Mouse (Mus musculus): ENCODE data around the gene Boc. TPM values are rescaled to one million over a fixed set of nuclear protein-coding genes. Genes with fewer than 3 reads are reported as not detected.

The Boc gene
- polyA plus RNA-seq, 1 experiment from 2014 or later = 4.7 TPM

GRCm38 (mm10) chr16:44508772-44509171 is 49.9 kb downstream of the Boc start:
- Histone ChIP-seq H3K9ac (ENCODE audit: low read depth, low read length) (no peak overlapping the region), H3K4me1 (replicated peaks; ENCODE audit: control insufficient read depth, insufficient read depth, low read length) (no peaks in the 10 kb centered on the region), H3K27me3 (replicated peaks; ENCODE audit: control insufficient read depth, insufficient read depth, low read length) (no peaks in the 10 kb centered on the region), H3K27ac (ENCODE audit: low read depth, low read length) (no peak overlapping the region), H3K36me3 (ENCODE audit: control insufficient read depth, insufficient read depth, low read length) (no peaks in the 10 kb centered on the region), H3K4me3 (ENCODE audit: low read depth, low read length) (no peak overlapping the region), H3K4me2 (no peak overlapping the region), H3K9me3 (ENCODE audit: control insufficient read depth, low read length) (no peaks in the 10 kb centered on the region)
- DNase-seq (ENCODE audit: low spot score) = no peak
- WGBS = 82% methylated on average over 13 of the region's 13 CpGs
- ATAC-seq (replicated peaks; ENCODE audit: low FRiP score) = no peak

GRCm38 (mm10) chr16:44508025-44508424 is 50.7 kb downstream of the Boc start:
- no peak overlapping the region for H3K27ac ChIP-seq (ENCODE audit: low read depth, low read length)
- H3K27me3 ChIP-seq (replicated peaks; ENCODE audit: control insufficient read depth, insufficient read depth, low read length) = no peaks in the 10 kb centered on the region
- H3K9ac ChIP-seq (ENCODE audit: low read depth, low read length) = no peak overlapping the region
- 53% methylated on average over 5 of the region's 5 CpGs for WGBS
- ATAC-seq (replicated peaks; ENCODE audit: low FRiP score) = no peak
- DNase-seq (ENCODE audit: low spot score) = no peak
- no peaks in the 10 kb centered on the region for H3K4me1 ChIP-seq (replicated peaks; ENCODE audit: control insufficient read depth, insufficient read depth, low read length)
- no peak overlapping the region for H3K4me3 ChIP-seq (ENCODE audit: low read depth, low read length)
- H3K36me3 ChIP-seq (ENCODE audit: control insufficient read depth, insufficient read depth, low read length) = no peaks in the 10 kb centered on the region
- H3K4me2 ChIP-seq = no peak overlapping the region
- H3K9me3 ChIP-seq (ENCODE audit: control insufficient read depth, low read length) = no peaks in the 10 kb centered on the region

GRCm38 (mm10) chr16:44507027-44507929 is 51.4 kb downstream of the Boc start:
- Histone ChIP-seq H3K27me3 (replicated peaks; ENCODE audit: control insufficient read depth, insufficient read depth, low read length) (no peaks in the 10 kb centered on the region), H3K9ac (ENCODE audit: low read depth, low read length) (no peak overlapping the region), H3K4me2 (no peak overlapping the region), H3K27ac (ENCODE audit: low read depth, low read length) (no peak overlapping the region), H3K9me3 (ENCODE audit: control insufficient read depth, low read length) (no peaks in the 10 kb centered on the region), H3K36me3 (ENCODE audit: control insufficient read depth, insufficient read depth, low read length) (no peaks in the 10 kb centered on the region), H3K4me1 (replicated peaks; ENCODE audit: control insufficient read depth, insufficient read depth, low read length) (no peaks in the 10 kb centered on the region), H3K4me3 (ENCODE audit: low read depth, low read length) (no peak overlapping the region)
- 62% methylated on average over 10 of the region's 10 CpGs for WGBS
- no peak for DNase-seq (ENCODE audit: low spot score)
- no peak for ATAC-seq (replicated peaks; ENCODE audit: low FRiP score)

- Histone ChIP-seq H3K4me1 (replicated peaks; ENCODE audit: control insufficient read depth, insufficient read depth, low read length) (no peaks in the 10 kb centered on the region), H3K9me3 (ENCODE audit: control insufficient read depth, low read length) (no peaks in the 10 kb centered on the region), H3K4me3 (ENCODE audit: low read depth, low read length) (no peak overlapping the region), H3K9ac (ENCODE audit: low read depth, low read length) (no peak overlapping the region), H3K36me3 (ENCODE audit: control insufficient read depth, insufficient read depth, low read length) (no peaks in the 10 kb centered on the region), H3K27me3 (replicated peaks; ENCODE audit: control insufficient read depth, insufficient read depth, low read length) (no peaks in the 10 kb centered on the region), H3K27ac (ENCODE audit: low read depth, low read length) (no peak overlapping the region), H3K4me2 (no peak overlapping the region)
- 87% methylated on average over 1 of the region's 1 CpGs for WGBS
- DNase-seq (ENCODE audit: low spot score) (no peak), ATAC-seq (replicated peaks; ENCODE audit: low FRiP score) (no peak)
Observed at GRCm38 (mm10) chr16:44505243-44505642, 53.5 kb downstream of the Boc start.

GRCm38 (mm10) chr16:44502895-44503575 is 55.7 kb downstream of the Boc start:
- H3K9ac ChIP-seq (ENCODE audit: low read depth, low read length) = no peak overlapping the region
- WGBS = 44% methylated on average over 8 of the region's 8 CpGs
- no peaks in the 10 kb centered on the region; the same call in 1 of the 2 replicates for H3K36me3 ChIP-seq (ENCODE audit: control insufficient read depth, insufficient read depth, low read length)
- no peaks in the 10 kb centered on the region for H3K9me3 ChIP-seq (ENCODE audit: control insufficient read depth, low read length)
- DNase-seq (ENCODE audit: low spot score) (no peak), ATAC-seq (replicated peaks; ENCODE audit: low FRiP score) (no peak)
- no peaks in the 10 kb centered on the region for H3K27me3 ChIP-seq (replicated peaks; ENCODE audit: control insufficient read depth, insufficient read depth, low read length)
- H3K27ac ChIP-seq (ENCODE audit: low read depth, low read length) = no peak overlapping the region
- H3K4me2 ChIP-seq = no peak overlapping the region
- no peak overlapping the region for H3K4me3 ChIP-seq (ENCODE audit: low read depth, low read length)
- no peaks in the 10 kb centered on the region for H3K4me1 ChIP-seq (replicated peaks; ENCODE audit: control insufficient read depth, insufficient read depth, low read length)

GRCm38 (mm10) chr16:44502325-44502724 is 56.4 kb downstream of the Boc start:
- no peaks in the 10 kb centered on the region for H3K27me3 ChIP-seq (replicated peaks; ENCODE audit: control insufficient read depth, insufficient read depth, low read length)
- H3K4me3 ChIP-seq (ENCODE audit: low read depth, low read length) = no peak overlapping the region
- H3K36me3 ChIP-seq (ENCODE audit: control insufficient read depth, insufficient read depth, low read length) = no peaks in the 10 kb centered on the region; the same call in 1 of the 2 replicates
- no peak for DNase-seq (ENCODE audit: low spot score)
- WGBS = 63% methylated on average over 7 of the region's 7 CpGs
- H3K4me2 ChIP-seq = no peak overlapping the region
- H3K27ac ChIP-seq (ENCODE audit: low read depth, low read length) = no peak overlapping the region
- no peak for ATAC-seq (replicated peaks; ENCODE audit: low FRiP score)
- no peak overlapping the region for H3K9ac ChIP-seq (ENCODE audit: low read depth, low read length)
- no peaks in the 10 kb centered on the region for H3K9me3 ChIP-seq (ENCODE audit: control insufficient read depth, low read length)
- H3K4me1 ChIP-seq (replicated peaks; ENCODE audit: control insufficient read depth, insufficient read depth, low read length) = no peaks in the 10 kb centered on the region

GRCm38 (mm10) chr16:44501783-44502182 is 56.9 kb downstream of the Boc start:
- Histone ChIP-seq H3K4me3 (ENCODE audit: low read depth, low read length) (no peak overlapping the region), H3K9ac (ENCODE audit: low read depth, low read length) (no peak overlapping the region), H3K36me3 (ENCODE audit: control insufficient read depth, insufficient read depth, low read length) (no peaks in the 10 kb centered on the region; the same call in 1 of the 2 replicates), H3K27ac (ENCODE audit: low read depth, low read length) (no peak overlapping the region), H3K27me3 (replicated peaks; ENCODE audit: control insufficient read depth, insufficient read depth, low read length) (no peaks in the 10 kb centered on the region), H3K4me1 (replicated peaks; ENCODE audit: control insufficient read depth, insufficient read depth, low read length) (no peaks in the 10 kb centered on the region), H3K4me2 (no peak overlapping the region), H3K9me3 (ENCODE audit: control insufficient read depth, low read length) (no peaks in the 10 kb centered on the region)
- DNase-seq (ENCODE audit: low spot score) = no peak
- ATAC-seq (replicated peaks; ENCODE audit: low FRiP score) = no peak
- WGBS = 83% methylated on average over 10 of the region's 10 CpGs

- ATAC-seq (replicated peaks; ENCODE audit: low FRiP score) = no peak
- no peaks in the 10 kb centered on the region; the same call in 1 of the 2 replicates for H3K36me3 ChIP-seq (ENCODE audit: control insufficient read depth, insufficient read depth, low read length)
Observed at GRCm38 (mm10) chr16:44498447-44498846, 60.2 kb downstream of the Boc start.

More at GRCm38 (mm10) chr16:44498447-44498846, 60.2 kb downstream of the Boc start:
- Histone ChIP-seq H3K9me3 (ENCODE audit: control insufficient read depth, low read length) (no peaks in the 10 kb centered on the region), H3K4me2 (no peak overlapping the region), H3K4me1 (replicated peaks; ENCODE audit: control insufficient read depth, insufficient read depth, low read length) (0 out of 2 replicates have a peak, but pooled peaks cover 3% of the 10 kb centered on the region), H3K27ac (ENCODE audit: low read depth, low read length) (no peak overlapping the region), H3K9ac (ENCODE audit: low read depth, low read length) (no peak overlapping the region), H3K4me3 (ENCODE audit: low read depth, low read length) (no peak overlapping the region), H3K27me3 (replicated peaks; ENCODE audit: control insufficient read depth, insufficient read depth, low read length) (no peaks in the 10 kb centered on the region)
- 79% methylated on average over 3 of the region's 3 CpGs for WGBS
- no peak for DNase-seq (ENCODE audit: low spot score)

Data from liver, embryonic 11.5 days (tissue).